Mouse (Mus musculus) thymus, adult 18-20 months (tissue): ENCODE data around the gene Apob.

ENCODE experiments used
- DNase-seq, 2 experiments: peaks; one replicate each; pipeline ENCODE4 v3.0.0; 2022; ENCODE audit warnings: mixed read lengths in 2 of 2

The Apob gene

DNA sequence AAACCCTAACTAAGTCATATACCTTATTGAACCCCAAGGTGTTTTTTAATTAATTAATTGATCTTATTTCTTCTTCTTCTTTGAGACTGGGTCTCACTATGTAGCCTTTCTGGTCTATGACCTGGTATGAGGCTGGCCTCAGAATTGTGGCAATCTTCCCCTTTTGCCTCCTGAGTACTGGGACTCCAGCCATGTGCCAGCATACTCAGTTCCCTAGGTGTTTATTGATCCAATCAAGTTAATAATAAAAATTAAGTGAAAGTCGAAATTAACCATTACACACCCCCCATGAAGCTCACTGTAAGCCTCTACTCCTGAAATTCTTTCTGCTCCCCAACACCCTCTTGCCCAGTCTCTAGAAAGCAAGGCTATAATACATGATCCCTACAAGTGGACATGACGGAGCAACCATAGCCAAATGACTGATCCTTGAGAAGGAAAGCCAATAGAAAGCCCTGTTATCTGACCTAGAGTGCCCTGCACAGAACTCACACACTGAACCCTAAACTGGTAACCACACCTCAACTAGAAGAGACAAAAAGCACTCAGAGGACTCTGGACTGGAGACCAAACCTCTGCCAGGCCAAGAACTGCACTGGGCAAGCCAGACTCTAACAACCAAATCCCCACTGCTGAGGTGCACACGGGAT, 60.8 kb downstream of the Apob start:
- no peak for DNase-seq

DNA sequence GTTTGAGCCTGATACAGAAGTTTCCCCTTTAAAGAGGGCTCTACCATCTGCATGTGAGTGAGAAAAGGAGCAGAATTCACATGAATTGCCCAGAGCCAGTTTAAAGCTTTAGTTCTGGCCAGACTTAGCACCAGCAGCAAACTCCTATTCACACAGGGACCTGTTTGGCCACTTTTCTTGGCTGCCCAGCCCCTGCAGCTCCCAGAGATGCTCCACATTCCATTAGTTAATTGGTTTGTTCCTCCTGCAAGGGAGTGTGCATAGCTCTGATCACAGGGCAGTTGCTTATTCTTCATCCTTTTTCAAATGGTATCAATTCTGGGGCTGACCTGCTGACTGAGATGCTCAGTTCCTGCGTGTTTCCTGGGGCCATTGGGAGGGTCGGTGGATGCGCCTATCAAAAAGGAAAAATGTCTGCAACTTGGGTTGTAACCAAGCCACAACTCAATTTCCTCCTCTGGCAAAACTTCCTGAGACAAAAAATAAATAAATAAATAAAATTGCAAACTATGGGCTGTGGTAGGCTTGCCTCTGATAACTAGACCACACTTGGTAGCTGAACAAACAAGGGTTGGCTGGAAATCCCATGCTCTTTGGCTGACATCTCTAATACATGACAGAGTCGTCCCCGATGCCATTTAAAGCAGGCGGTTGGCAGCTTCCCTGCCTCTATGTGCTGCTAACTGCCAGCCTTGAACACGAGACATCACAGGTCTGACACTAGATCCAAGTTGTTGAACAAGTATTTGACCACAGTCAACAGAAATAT, 65.4 kb downstream of the Apob start:
- no peak for DNase-seq

- no peak for DNase-seq
These were observed 69.6 kb downstream of the Apob start for GRCm38 (mm10) chr12:8047046-8047445.

DNA sequence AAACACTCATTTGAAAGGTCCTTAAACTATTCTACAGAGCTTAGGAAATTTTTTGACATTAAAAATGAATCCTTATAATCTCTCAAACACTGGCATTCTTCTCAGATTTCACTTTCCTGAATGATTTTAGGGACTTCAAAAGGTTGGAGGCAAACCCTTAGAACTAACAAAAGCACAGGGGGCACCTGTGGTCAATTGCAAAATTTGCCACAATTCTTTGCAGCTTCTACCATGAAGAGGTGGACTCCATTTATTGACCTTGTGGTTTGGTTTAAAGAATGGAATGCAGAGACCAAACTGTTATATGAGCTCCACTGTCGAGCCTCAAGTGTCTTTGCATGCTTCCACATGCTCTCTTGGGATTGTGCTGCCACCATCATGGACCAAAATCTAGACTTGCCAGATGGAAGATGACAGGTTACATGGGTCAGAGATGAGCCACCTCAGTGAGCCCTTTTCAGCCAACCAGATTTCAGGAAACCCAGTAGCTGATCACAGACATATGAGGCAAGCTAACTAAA, 70.4 kb downstream of the Apob start:
- no peak for DNase-seq

GRCm38 (mm10) chr12:8056001-8056640, 78.7 kb downstream of the Apob start:
- DNase-seq: no peak

DNA sequence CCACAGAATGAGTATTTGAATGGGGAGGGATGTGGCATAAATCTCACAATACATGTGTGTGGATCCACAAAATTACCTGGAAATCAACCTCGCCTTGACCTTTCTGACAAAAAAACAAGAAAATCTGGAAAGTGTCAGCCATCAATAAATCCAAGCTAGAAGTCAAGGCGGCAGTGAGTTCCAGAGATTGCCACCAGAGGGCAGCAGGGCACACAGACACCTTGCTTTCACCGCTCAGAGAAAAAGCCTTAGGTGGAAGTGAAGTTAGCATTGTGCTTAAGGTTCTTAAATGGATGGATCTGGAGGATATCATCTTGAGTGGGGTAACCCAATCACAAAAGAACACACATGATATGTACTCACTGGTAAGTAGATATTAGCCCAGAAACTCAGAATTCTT, 82.1 kb downstream of the Apob start:
- no peak for DNase-seq

GRCm38 (mm10) chr12:8063363-8064065, 86.1 kb downstream of the Apob start:
- no peak for DNase-seq
